Mouse (Mus musculus) bone marrow macrophage, adult 2 months (primary cell): ENCODE measurements around the gene Thumpd3.

ENCODE experiments used
- CTCF ChIP-seq: IDR thresholded peaks from 2 replicates; pipeline ENCODE4 v1.5.1; 2012; ENCODE audit warnings: low read depth, mild to moderate bottlenecking, low read length, moderate library complexity
- POLR2A ChIP-seq: IDR thresholded peaks from 2 replicates; pipeline ENCODE4 v1.6.1; 2012; ENCODE audit warnings: mild to moderate bottlenecking, low read depth, low read length, borderline replicate concordance

GRCm38 (mm10) chr6:113076686-113077516 is 30.9 kb downstream of the Thumpd3 start, which contains the start of gene Setd5:
- no peak for TF ChIP-seq CTCF
- 0 out of 2 replicates have a peak, but pooled peaks have one; percentile 61 for TF ChIP-seq POLR2A
